Mouse (Mus musculus) regulatory T cell (primary cell): ENCODE results near the gene Bhlhe23.

Experiments
- in situ Hi-C: fragments of 300-600 bp; cut with MboI, MseI; formaldehyde crosslinking; loops from one replicate; pipeline ENCODE4 v1.15.1; 2025; ENCODE audit warnings: high pct_unique_total_duplicates

Bhlhe23 gene

GRCm38 (mm10) chr2:180775641-180776040 lies 1.1 kb downstream of the Bhlhe23 start:
- in situ Hi-C loops: no loop called here

GRCm38 (mm10) chr2:180775223-180775622 lies 1.5 kb downstream of the Bhlhe23 start:
- in situ Hi-C loops: no loop called here

- in situ Hi-C loops: no loop called here
These were observed 11.0 kb downstream of the Bhlhe23 start for GRCm38 (mm10) chr2:180765713-180766112.

DNA sequence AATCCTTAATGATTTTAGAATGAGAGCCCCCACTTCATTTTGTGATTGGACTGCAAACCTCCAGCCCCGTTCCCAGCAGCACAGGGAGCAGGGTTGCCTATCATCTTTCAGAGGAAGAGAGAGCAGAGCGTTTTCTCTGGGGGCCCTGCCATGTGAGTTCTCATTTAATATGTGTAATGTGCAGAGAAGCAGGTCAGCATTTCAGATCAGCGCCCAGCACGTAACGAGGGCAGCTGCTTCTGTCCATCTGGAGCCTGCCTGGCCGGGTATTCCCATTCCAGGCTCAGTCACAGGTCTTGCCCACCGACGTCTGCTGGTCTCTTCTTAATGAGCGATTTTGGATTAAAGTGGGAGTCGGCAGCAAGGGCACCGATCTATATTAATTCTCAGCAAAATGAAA lies 11.7 kb downstream of the Bhlhe23 start:
- in situ Hi-C loops: no loop called here

GRCm38 (mm10) chr2:180758513-180759263 lies 18.0 kb downstream of the Bhlhe23 start:
- in situ Hi-C loops: no loop called here

DNA sequence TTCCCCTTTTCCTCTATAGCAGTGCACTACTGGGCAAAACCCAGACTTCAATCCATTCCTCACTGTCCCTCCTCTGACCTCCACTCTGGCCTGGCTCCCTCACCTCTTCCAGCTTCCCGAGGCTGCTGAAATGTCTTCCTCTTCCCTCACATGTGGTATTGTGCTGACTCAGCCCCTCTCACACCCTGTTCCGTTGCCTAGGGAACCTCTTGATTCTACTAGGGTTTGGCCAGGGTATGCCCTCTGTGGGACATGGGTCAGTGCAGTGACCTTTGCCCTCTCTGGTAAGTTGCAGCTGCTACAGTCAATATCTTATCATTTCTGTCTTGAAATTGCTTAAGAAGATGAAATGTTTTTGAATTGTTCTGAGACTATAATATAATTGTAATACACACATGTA lies 19.9 kb downstream of the Bhlhe23 start:
- in situ Hi-C loops: no loop called here

- in situ Hi-C loops: no loop called here
These were observed 20.8 kb downstream of the Bhlhe23 start for GRCm38 (mm10) chr2:180755896-180756295.

GRCm38 (mm10) chr2:180754976-180755688 lies 21.6 kb downstream of the Bhlhe23 start:
- in situ Hi-C loops: no loop called here

GRCm38 (mm10) chr2:180748904-180749303 lies 27.8 kb downstream of the Bhlhe23 start:
- in situ Hi-C loops: no loop called here

GRCm38 (mm10) chr2:180746569-180747192 lies 30.0 kb downstream of the Bhlhe23 start:
- in situ Hi-C loops: no loop called here

DNA sequence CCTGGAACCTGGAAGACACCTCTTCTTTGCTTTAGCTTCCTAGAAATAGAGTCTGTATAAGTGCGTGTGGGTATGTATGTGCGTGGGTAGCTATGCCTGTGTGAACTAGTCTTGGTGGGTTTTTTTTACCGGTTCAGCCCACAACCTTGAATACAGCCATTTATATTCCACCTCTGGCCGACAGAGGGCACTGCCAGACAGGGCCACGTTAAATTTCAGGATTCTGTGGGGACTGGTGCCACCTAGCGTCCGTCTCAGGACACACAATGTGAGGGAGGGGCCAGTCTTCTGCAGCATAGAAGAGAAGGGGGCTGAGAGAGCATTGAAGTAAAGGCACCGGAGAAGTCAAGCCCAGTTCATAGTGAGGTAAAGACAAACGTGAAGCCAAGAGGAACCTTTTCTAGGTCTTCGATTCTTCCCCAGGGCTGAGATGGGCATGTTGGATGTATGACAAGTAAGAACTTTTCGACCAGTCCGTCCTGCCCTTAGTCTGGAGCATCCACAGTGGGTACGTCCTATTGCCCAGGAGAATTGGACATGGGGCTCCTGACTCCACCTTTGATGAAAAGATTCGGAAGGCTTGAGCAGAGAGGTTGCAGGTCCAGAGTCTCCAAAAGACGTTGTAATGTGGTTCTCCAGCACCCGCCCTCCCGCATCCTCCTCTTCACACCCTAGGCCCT lies 31.3 kb downstream of the Bhlhe23 start:
- in situ Hi-C loops: no loop called here

DNA sequence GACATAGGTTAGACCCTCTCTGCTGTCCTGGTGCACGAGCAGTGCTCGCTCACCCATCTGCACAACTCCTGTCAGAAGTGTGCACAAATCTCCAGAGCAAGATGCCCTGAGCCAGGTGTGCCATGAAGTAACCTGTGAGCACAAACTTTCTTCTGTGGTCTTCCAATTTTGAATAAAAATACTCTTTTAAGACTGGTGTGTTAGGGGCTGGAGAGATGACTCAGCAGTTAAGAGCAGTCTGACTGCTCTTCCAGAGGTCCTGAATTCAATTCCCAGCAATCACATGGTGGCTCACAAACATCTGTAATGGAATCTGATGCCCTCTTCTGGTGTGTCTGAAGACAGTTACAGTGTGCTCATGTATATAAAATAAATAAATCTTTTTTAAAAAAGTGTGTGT lies 33.4 kb downstream of the Bhlhe23 start:
- in situ Hi-C loops: loop anchor here (5.0 kb wide), 1 partner anchor 161 kb away; the partner anchor contains the start of gene Mrgbp

GRCm38 (mm10) chr2:180742820-180743219 lies 33.9 kb downstream of the Bhlhe23 start:
- in situ Hi-C loops: loop anchor here (5.0 kb wide), 1 partner anchor 161 kb away; the partner anchor contains the start of gene Mrgbp

DNA sequence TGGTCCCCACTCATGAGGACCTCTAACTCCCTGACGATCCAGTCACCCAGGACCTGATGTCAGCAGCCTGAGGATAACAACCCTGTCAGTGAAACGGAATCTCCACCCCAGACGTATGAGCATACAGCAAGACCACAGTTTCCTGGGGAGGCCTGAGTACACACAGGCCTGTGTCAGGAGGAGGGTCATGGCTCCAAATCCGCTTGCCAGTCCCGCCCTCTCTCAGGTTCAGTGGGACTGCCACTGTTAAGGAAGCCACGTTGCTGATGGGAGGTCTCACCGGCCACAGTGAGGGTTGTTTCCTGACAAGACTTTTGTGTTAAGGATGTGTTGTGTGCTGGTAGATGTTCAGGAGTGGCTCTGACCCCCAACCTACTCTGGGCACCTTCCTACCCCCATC lies 35.3 kb downstream of the Bhlhe23 start:
- in situ Hi-C loops: loop anchor here (5.0 kb wide), 1 partner anchor 159 kb away; the partner anchor contains the start of gene Mrgbp

GRCm38 (mm10) chr2:180740349-180740748 lies 36.4 kb downstream of the Bhlhe23 start:
- in situ Hi-C loops: loop anchor here (5.0 kb wide), 1 partner anchor 158 kb away; the partner anchor contains the start of gene Mrgbp

DNA sequence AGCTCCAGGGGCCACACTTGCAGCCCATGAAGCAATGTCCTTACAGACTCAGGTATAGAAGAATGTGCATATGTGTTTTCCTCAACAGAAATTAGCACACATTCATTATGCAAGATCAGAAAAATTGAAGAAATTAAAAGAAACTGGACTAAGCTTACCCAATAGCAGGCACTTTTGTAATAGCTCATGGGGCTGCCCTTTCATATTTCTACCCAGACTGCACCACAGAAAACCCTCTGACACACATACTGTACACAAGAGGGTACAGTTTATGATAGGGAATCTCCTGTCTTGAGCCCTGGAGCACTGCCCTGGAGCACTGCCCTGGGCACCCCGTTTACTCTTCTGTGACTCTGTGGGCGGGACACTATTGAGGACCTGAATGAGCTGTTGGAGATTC lies 38.7 kb downstream of the Bhlhe23 start:
- in situ Hi-C loops: no loop called here

DNA sequence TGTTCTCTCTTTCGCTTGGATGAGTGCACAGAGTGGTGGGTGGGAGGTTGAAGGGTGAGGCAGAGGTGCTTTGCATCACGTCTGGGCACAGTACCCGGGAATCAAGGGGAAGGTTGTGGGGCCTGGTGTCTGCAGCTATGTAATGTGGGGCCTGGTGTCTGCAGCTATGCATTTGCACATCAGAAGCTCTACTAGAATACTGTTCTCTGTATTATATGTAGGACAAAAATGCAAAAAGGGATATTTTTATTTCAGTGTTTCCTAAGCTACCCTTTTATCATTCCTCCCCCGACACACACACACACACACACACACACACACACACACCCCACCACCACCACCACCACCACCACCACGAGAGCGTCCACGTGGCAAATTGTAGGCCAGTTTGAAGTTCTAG lies 41.5 kb downstream of the Bhlhe23 start:
- in situ Hi-C loops: no loop called here

DNA sequence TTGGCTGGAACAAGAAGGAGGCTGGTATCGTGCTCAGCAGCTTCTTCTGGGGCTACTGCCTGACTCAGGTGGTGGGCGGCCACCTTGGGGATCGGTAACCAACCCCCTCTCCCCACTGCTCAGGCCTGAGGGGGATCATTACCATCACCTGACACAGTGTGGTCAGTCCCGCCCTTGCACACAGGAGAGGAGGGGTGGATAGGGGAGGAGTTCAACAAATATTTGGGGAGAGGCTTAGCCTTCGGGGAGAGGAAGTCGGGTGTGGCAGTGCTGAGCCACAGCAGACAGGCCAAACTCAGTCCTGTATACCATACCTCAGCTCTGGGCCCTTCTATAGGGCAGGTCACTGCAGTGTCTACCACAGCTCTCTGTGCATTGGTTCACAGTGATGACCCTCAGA lies 44.7 kb downstream of the Bhlhe23 start:
- in situ Hi-C loops: no loop called here

DNA sequence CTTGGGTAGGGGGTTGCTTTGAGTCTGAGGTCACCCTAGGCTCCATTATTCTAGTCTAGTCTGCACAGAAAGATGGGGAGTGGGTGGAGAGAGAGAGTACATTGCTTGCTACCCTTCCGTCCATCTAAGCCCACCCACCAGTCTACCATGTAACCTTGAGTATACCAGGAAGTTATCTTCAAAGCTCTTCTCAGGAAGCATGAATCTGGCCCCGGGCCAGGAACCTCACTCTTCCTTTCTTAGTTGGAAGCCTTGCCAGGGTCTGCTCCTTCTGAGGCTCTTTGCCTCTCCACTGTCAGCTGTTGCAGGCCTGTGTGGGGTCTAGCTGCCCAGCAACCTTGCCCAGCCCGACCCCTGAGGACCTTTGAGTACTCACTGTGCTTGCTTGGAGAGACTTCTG lies 45.7 kb downstream of the Bhlhe23 start:
- in situ Hi-C loops: no loop called here

- in situ Hi-C loops: loop anchor here (10.0 kb wide), 1 partner anchor 473 kb away; the partner anchor contains the start of gene Rps21
These were observed 49.1 kb downstream of the Bhlhe23 start for GRCm38 (mm10) chr2:180727613-180728021.

- in situ Hi-C loops: loop anchor here (10.0 kb wide), 1 partner anchor 472 kb away; the partner anchor contains the start of gene Rps21
These were observed 49.9 kb downstream of the Bhlhe23 start for GRCm38 (mm10) chr2:180726658-180727442.
